Mouse (Mus musculus) intestine, embryonic 16.5 days (tissue): ENCODE measurements around the gene Prmt1. TPM values are rescaled to one million over a fixed set of nuclear protein-coding genes. Genes with fewer than 3 reads are reported as not detected.

Experiments used
- ATAC-seq: fragments of 200-750 bp; cut with Nextera tagmentation; 2 replicates; pipeline ENCODE4 v1.8.0; 2017; ENCODE audit warnings: moderate TSS enrichment, moderate library complexity
- H3K27ac ChIP-seq: fragments of 300-500 bp; sonication (generic); 2 replicates; pipeline ENCODE4 v1.5.1; 2014; ENCODE audit warnings: mild to moderate bottlenecking, low read length
- H3K27me3 ChIP-seq: fragments of 300-500 bp; sonication (generic); replicated peaks from 2 replicates; pipeline ENCODE4 v1.6.1; 2014; ENCODE audit warnings: low read length, control low read depth, mixed read lengths; ENCODE audit not compliant: control insufficient read depth, insufficient read depth
- H3K36me3 ChIP-seq: fragments of 300-500 bp; sonication (generic); 2 replicates; pipeline ENCODE4 v1.6.1; 2014; ENCODE audit warnings: low read length, control low read depth; ENCODE audit not compliant: control insufficient read depth, insufficient read depth
- H3K4me1 ChIP-seq: fragments of 300-500 bp; sonication (generic); 2 replicates; pipeline ENCODE4 v1.6.1; 2014; ENCODE audit warnings: low read length, control low read depth, mixed read lengths; ENCODE audit not compliant: control insufficient read depth, insufficient read depth
- H3K4me2 ChIP-seq: fragments of 300-500 bp; sonication (generic); 2 replicates; pipeline ENCODE4 v1.6.1; 2014; ENCODE audit warnings: low read depth, low read length, control low read depth
- H3K4me3 ChIP-seq: fragments of 300-500 bp; sonication (generic); 2 replicates; pipeline ENCODE4 v1.5.1; 2014; ENCODE audit warnings: mild to moderate bottlenecking, low read length
- H3K9ac ChIP-seq: fragments of 300-500 bp; sonication (generic); 2 replicates; pipeline ENCODE4 v1.6.1; 2014; ENCODE audit warnings: low read depth, low read length
- H3K9me3 ChIP-seq: fragments of 300-500 bp; sonication (generic); 2 replicates; pipeline ENCODE4 v1.6.1; 2016; ENCODE audit warnings: low read length, control low read depth; ENCODE audit not compliant: control insufficient read depth
- WGBS: fragments of 180-500 bp; shearing (Covaris S2); extraction: QIAGEN DNeasy Blood & Tissue Kit; methylation state at CpG from one replicate; pipeline ENCODE4 v1.1.7; 2014; 5-methylcytosine and 5-hydroxymethylcytosine counted together
- polyA plus RNA-seq: library from polyadenylated mRNA; unstranded; fragments of >200 nt; fragmentation: Nextera tagmentation; extraction: Ambion mirVana; gene quantifications from 2 replicates; pipeline ENCODE4 v1.2.1, GENCODE M21; 2015

Gene Prmt1
- polyA plus RNA-seq, 1 experiment from 2014 or later, result 439 TPM

- H3K9ac ChIP-seq, result no peak overlapping the region
- ATAC-seq, result no peak
- WGBS, result 52% methylated on average over 3 of the region's 3 CpGs
- H3K27ac ChIP-seq, result no peak overlapping the region
- no peaks in the 10 kb centered on the region for H3K27me3 ChIP-seq
- H3K36me3 ChIP-seq, result peaks cover 75% of the 10 kb centered on the region
- H3K4me3 ChIP-seq, result no peak overlapping the region
- H3K4me2 ChIP-seq, result no peak overlapping the region
- no peaks in the 10 kb centered on the region for H3K9me3 ChIP-seq
- H3K4me1 ChIP-seq, result peaks cover 15% of the 10 kb centered on the region; the same call in 1 of the 2 replicates
These were observed 18.2 kb upstream of the Prmt1 start for GRCm38 (mm10) chr7:45004546-45004945.

- peaks cover 60% of the 10 kb centered on the region for H3K36me3 ChIP-seq
- H3K27me3 ChIP-seq, result no peaks in the 10 kb centered on the region
- no peak overlapping the region for H3K9ac ChIP-seq
These were observed 16.1 kb upstream of the Prmt1 start for GRCm38 (mm10) chr7:45002440-45002839.

GRCm38 (mm10) chr7:45000539-45001114 lies 14.3 kb upstream of the Prmt1 start:
- H3K4me1 ChIP-seq, result peaks cover 34% of the 10 kb centered on the region
- H3K9ac ChIP-seq, result no peak overlapping the region
- no peaks in the 10 kb centered on the region for H3K9me3 ChIP-seq
- no peak overlapping the region for H3K4me2 ChIP-seq
- H3K4me3 ChIP-seq, result no peak overlapping the region
- WGBS, result 80% methylated on average over 21 of the region's 21 CpGs
- H3K27ac ChIP-seq, result no peak overlapping the region
- H3K27me3 ChIP-seq, result no peaks in the 10 kb centered on the region
- no peak for ATAC-seq
- H3K36me3 ChIP-seq, result peaks cover 46% of the 10 kb centered on the region

More at GRCm38 (mm10) chr7:45002440-45002839, 16.1 kb upstream of the Prmt1 start:
- H3K27ac ChIP-seq, result no peak overlapping the region
- WGBS, result 83% methylated on average over 7 of the region's 7 CpGs
- peaks cover 23% of the 10 kb centered on the region for H3K4me1 ChIP-seq
- H3K9me3 ChIP-seq, result no peaks in the 10 kb centered on the region
- no peak overlapping the region for H3K4me3 ChIP-seq
- no peak overlapping the region for H3K4me2 ChIP-seq
- ATAC-seq, result no peak

- H3K4me3 ChIP-seq, result no peak overlapping the region
- no peak overlapping the region for H3K4me2 ChIP-seq
- H3K27me3 ChIP-seq, result no peaks in the 10 kb centered on the region
- no peak for ATAC-seq
- no peaks in the 10 kb centered on the region for H3K9me3 ChIP-seq
- peak overlapping the region; percentile 22; the same call in 1 of the 2 replicates for H3K9ac ChIP-seq
- peaks cover 39% of the 10 kb centered on the region for H3K36me3 ChIP-seq
- H3K4me1 ChIP-seq, result peaks cover 34% of the 10 kb centered on the region
- 0 out of 2 replicates have a peak overlapping the region, but pooled peaks have one; percentile 19 for H3K27ac ChIP-seq
- 71% methylated on average over 11 of the region's 11 CpGs for WGBS
These were observed 13.4 kb upstream of the Prmt1 start for GRCm38 (mm10) chr7:44999753-45000152.

- H3K9ac ChIP-seq, result peak within 1 kb of the TSS; percentile 89
- under 1% methylated on average over 18 of the region's 18 CpGs for WGBS
- peak; percentile 3; the same call in 1 of the 2 replicates for ATAC-seq
- peak within 1 kb of the TSS; percentile 95 for H3K27ac ChIP-seq
- H3K4me1 ChIP-seq, result peaks cover 34% of the 10 kb centered on the region
- peak within 1 kb of the TSS; percentile 73 for H3K4me3 ChIP-seq
- H3K9me3 ChIP-seq, result no peaks in the 10 kb centered on the region
- peaks cover 33% of the 10 kb centered on the region for H3K36me3 ChIP-seq
- H3K27me3 ChIP-seq, result no peaks in the 10 kb centered on the region
- H3K4me2 ChIP-seq, result peak within 1 kb of the TSS; percentile 91
These were observed 12.2 kb upstream of the Prmt1 start, which contains the start of gene Bcl2l12 for GRCm38 (mm10) chr7:44998501-44998955. Gene Bcl2l12 (minus strand): TSS chr7:44998712.

- peak overlapping the region; percentile 95 for H3K27ac ChIP-seq
- peak overlapping the region; percentile 91 for H3K4me2 ChIP-seq
- ATAC-seq, result peak; percentile 8
- WGBS, result 3% methylated on average over 15 of the region's 15 CpGs
- peaks cover 34% of the 10 kb centered on the region for H3K4me1 ChIP-seq
- H3K9me3 ChIP-seq, result no peaks in the 10 kb centered on the region
- H3K36me3 ChIP-seq, result peaks cover 28% of the 10 kb centered on the region
- H3K9ac ChIP-seq, result peak overlapping the region; percentile 89
- no peaks in the 10 kb centered on the region for H3K27me3 ChIP-seq
- peak overlapping the region; percentile 73 for H3K4me3 ChIP-seq
These were observed 11.6 kb upstream of the Prmt1 start for GRCm38 (mm10) chr7:44997940-44998428.

GRCm38 (mm10) chr7:44997231-44997939 lies 11.0 kb upstream of the Prmt1 start, which contains the start of gene Irf3:
Gene Irf3 (plus strand): TSS chr7:44997648.
- H3K9ac ChIP-seq, result peak within 1 kb of the TSS; percentile 89
- no peaks in the 10 kb centered on the region for H3K9me3 ChIP-seq
- WGBS, result under 1% methylated on average over 43 of the region's 43 CpGs
- H3K27ac ChIP-seq, result peak within 1 kb of the TSS; percentile 95
- H3K36me3 ChIP-seq, result peaks cover 26% of the 10 kb centered on the region
- H3K4me3 ChIP-seq, result peak within 1 kb of the TSS; percentile 73
- H3K27me3 ChIP-seq, result no peaks in the 10 kb centered on the region
- peak within 1 kb of the TSS; percentile 93 for H3K4me2 ChIP-seq
- H3K4me1 ChIP-seq, result peaks cover 34% of the 10 kb centered on the region
- ATAC-seq, result peak; percentile 95

- H3K4me2 ChIP-seq, result peak overlapping the region; percentile 93
- peak overlapping the region; percentile 70 for H3K27ac ChIP-seq
- peak overlapping the region; percentile 89 for H3K9ac ChIP-seq
- H3K9me3 ChIP-seq, result no peaks in the 10 kb centered on the region
- no peaks in the 10 kb centered on the region for H3K27me3 ChIP-seq
- peak overlapping the region; percentile 73 for H3K4me3 ChIP-seq
- peaks cover 34% of the 10 kb centered on the region for H3K4me1 ChIP-seq
- 13% methylated on average over 10 of the region's 10 CpGs for WGBS
- peaks cover 20% of the 10 kb centered on the region for H3K36me3 ChIP-seq
- ATAC-seq, result no peak
These were observed 10.3 kb upstream of the Prmt1 start for GRCm38 (mm10) chr7:44996672-44997071.
